Mouse (Mus musculus) liver, embryonic 15.5 days (tissue): ENCODE measurements at regions not wholly inside any gene's neighbourhood (a gene's known extent, or its start where the extent isn't known, plus 50 kb on each side); places are given as distances from the start of the nearest gene placed in this dataset.

Experiments
- ATAC-seq: fragments of 200-750 bp; cut with Nextera tagmentation; 2 replicates; pipeline ENCODE4 v1.8.0; 2017; ENCODE audit warnings: moderate number of reproducible peaks, mild to moderate bottlenecking, moderate library complexity; ENCODE audit not compliant: insufficient read depth
- H3K27ac ChIP-seq: fragments of 300-500 bp; sonication (generic); replicated peaks from 2 replicates; pipeline ENCODE4 v1.5.1; 2015; ENCODE audit warnings: mild to moderate bottlenecking, inconsistent platforms
- H3K27me3 ChIP-seq: fragments of 300-500 bp; sonication (generic); 2 replicates; pipeline ENCODE4 v1.6.1; 2015; ENCODE audit warnings: mild to moderate bottlenecking, inconsistent platforms
- H3K36me3 ChIP-seq: fragments of 300-500 bp; sonication (generic); replicated peaks from 2 replicates; pipeline ENCODE4 v1.6.1; 2015; ENCODE audit warnings: moderate library complexity, mild to moderate bottlenecking, inconsistent platforms
- H3K4me1 ChIP-seq: fragments of 300-500 bp; sonication (generic); replicated peaks from 2 replicates; pipeline ENCODE4 v1.6.1; 2015; ENCODE audit warnings: inconsistent platforms
- H3K4me2 ChIP-seq: fragments of 300-500 bp; sonication (generic); 2 replicates; pipeline ENCODE4 v1.6.1; 2015; ENCODE audit warnings: moderate library complexity, mild to moderate bottlenecking, inconsistent platforms
- H3K4me3 ChIP-seq: fragments of 300-500 bp; sonication (generic); replicated peaks from 2 replicates; pipeline ENCODE4 v1.5.1; 2015; ENCODE audit warnings: mild to moderate bottlenecking, inconsistent platforms
- H3K9ac ChIP-seq: fragments of 300-500 bp; sonication (generic); 2 replicates; pipeline ENCODE4 v1.6.1; 2015; ENCODE audit warnings: moderate library complexity, mild to moderate bottlenecking, inconsistent platforms
- H3K9me3 ChIP-seq: fragments of 300-500 bp; sonication (generic); replicated peaks from 2 replicates; pipeline ENCODE4 v1.6.1; 2016; ENCODE audit warnings: inconsistent platforms
- WGBS: fragments of 180-500 bp; shearing (Covaris S2); methylation state at CpG from one replicate; pipeline ENCODE4 v1.1.7; 2015; ENCODE audit warnings: mixed read lengths; ENCODE audit not compliant: insufficient replicate concordance; 5-methylcytosine and 5-hydroxymethylcytosine counted together

- H3K4me2 ChIP-seq: no peak overlapping the region
- no peaks in the 10 kb centered on the region for H3K9me3 ChIP-seq
- ATAC-seq: no peak
- no peaks in the 10 kb centered on the region for H3K36me3 ChIP-seq
- no peaks in the 10 kb centered on the region for H3K27me3 ChIP-seq
- no peak overlapping the region for H3K4me3 ChIP-seq
- 56% methylated on average over 5 of the region's 5 CpGs for WGBS
- no peaks in the 10 kb centered on the region for H3K4me1 ChIP-seq
- no peak overlapping the region for H3K9ac ChIP-seq
- H3K27ac ChIP-seq: no peak overlapping the region
Observed at GRCm38 (mm10) chr1:164573639-164574038, 115.5 kb upstream of the Atp1b1 start.

DNA sequence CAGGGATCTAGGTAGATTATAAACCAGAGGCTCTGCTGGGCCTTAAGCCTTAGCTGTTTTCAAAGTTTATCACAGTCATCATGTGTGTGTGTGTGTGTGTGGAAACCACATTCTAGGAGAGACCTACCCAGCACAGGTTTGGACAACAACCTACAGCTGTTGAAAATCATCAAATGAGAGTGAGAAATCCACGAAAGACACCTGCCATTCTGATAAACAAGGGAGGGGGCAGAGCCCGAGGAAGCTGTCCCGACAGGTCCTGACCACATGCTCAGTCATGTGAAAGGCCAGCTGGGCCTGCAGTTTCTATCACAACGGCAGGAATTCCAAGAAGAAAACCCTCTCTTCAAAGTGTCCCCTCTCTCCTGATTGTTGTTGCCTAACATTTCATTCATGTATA lies 114.0 kb upstream of the Atp1b1 start:
- Histone ChIP-seq H3K27ac (no peak overlapping the region), H3K36me3 (no peaks in the 10 kb centered on the region), H3K9ac (no peak overlapping the region), H3K4me1 (no peaks in the 10 kb centered on the region), H3K9me3 (no peaks in the 10 kb centered on the region), H3K4me3 (no peak overlapping the region), H3K4me2 (no peak overlapping the region), H3K27me3 (no peaks in the 10 kb centered on the region)
- 26% methylated on average over 4 of the region's 4 CpGs for whole genome bisulfite sequencing
- ATAC-seq: no peak

- Histone ChIP-seq H3K36me3 (no peaks in the 10 kb centered on the region), H3K4me2 (no peak overlapping the region), H3K27ac (no peak overlapping the region), H3K4me3 (no peak overlapping the region), H3K9ac (no peak overlapping the region), H3K4me1 (no peaks in the 10 kb centered on the region), H3K9me3 (no peaks in the 10 kb centered on the region), H3K27me3 (no peaks in the 10 kb centered on the region)
- 54% methylated on average over 5 of the region's 5 CpGs for WGBS
- ATAC-seq: no peak
Observed at GRCm38 (mm10) chr1:164571496-164572078, 113.4 kb upstream of the Atp1b1 start.

DNA sequence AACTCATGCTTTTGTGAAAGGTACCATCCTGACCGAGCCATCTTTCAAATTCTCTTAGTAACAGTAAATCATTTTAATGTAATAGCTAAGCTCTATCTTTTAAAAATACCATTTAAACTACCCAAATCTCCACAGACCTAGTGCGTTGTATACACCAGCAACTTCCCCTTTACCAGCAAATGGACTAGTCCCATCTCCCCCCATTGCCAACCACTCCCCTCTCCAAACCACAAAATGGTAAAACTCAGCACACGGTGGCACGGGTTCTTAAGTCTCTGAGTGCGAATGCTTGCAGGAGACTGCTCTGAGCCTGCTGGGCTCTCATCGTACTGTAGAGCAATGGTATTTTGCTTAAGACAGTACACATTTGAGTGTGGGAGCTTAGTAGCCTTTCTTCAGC lies 106.7 kb upstream of the Atp1b1 start:
- whole genome bisulfite sequencing: 32% methylated on average over 6 of the region's 6 CpGs

DNA sequence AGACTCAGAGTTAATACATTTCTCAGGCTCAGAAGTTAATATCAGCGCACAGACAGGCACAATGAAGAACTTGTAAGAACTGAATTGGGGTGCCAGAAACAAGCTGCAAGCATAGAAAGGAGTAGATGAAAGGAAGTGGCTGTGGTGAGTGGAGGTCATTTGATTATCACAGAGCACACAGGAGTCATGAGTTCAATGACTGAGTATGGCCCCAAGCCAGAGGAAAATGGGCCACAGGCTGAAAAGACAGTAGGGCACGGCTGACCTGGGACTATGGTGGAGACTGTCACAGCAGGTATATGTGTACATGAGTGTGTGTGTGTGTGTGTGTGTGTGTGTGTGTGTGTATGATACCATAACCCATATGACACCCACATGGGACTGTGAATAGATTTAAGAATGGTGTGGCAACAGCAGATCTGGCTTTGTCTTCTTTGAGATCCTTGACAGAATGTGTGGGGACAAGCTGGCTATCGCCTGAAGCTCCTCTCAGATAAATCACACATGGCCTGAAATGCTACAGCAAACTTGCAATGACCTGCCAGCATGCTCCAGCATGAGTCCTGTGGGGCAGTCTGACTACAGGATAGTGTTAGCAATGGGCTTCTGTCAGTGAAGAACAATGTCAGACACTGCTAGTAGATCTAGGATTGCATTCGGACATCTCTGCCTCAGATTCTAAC lies 101.5 kb upstream of the Atp1b1 start:
- no peak overlapping the region for H3K4me2 ChIP-seq
- H3K27me3 ChIP-seq: no peaks in the 10 kb centered on the region
- no peaks in the 10 kb centered on the region for H3K9me3 ChIP-seq
- WGBS: 68% methylated on average over 4 of the region's 4 CpGs
- H3K9ac ChIP-seq: no peak overlapping the region
- no peak overlapping the region for H3K4me3 ChIP-seq
- H3K27ac ChIP-seq: no peak overlapping the region
- H3K4me1 ChIP-seq: no peaks in the 10 kb centered on the region
- ATAC-seq: no peak
- H3K36me3 ChIP-seq: no peaks in the 10 kb centered on the region

More for the DNA sequence above, 106.7 kb upstream of the Atp1b1 start:
- ATAC-seq: no peak
- Histone ChIP-seq H3K27ac (no peak overlapping the region), H3K9ac (no peak overlapping the region), H3K4me2 (no peak overlapping the region), H3K27me3 (no peaks in the 10 kb centered on the region), H3K36me3 (no peaks in the 10 kb centered on the region), H3K9me3 (no peaks in the 10 kb centered on the region), H3K4me3 (no peak overlapping the region), H3K4me1 (no peaks in the 10 kb centered on the region)

DNA sequence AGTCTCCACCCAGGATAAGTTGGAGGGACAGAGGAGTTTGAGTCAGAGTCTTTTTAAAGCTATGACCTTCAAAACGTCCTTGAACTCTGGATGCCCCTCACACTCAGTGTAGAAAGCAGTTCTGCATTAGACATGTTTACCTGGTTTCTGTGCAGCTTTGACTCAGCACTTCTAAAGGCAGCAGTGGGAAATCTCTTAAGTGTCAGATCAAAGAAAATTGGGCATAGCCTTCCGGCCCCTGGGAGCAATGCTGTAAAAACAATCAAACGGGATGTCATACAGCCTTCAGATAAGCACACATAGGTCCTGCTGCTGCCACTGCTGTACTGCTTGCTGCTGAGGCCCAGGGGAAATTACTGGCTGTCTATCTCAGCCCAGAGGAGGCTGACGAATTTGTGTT lies 94.5 kb upstream of the Atp1b1 start:
- Histone ChIP-seq H3K4me1 (no peaks in the 10 kb centered on the region), H3K4me3 (no peak overlapping the region), H3K27ac (no peak overlapping the region), H3K9ac (no peak overlapping the region), H3K9me3 (no peaks in the 10 kb centered on the region), H3K36me3 (no peaks in the 10 kb centered on the region), H3K4me2 (no peak overlapping the region), H3K27me3 (no peaks in the 10 kb centered on the region)
- 36% methylated on average over 4 of the region's 4 CpGs for WGBS
- no peak for ATAC-seq

GRCm38 (mm10) chr1:164551019-164551418 lies 92.9 kb upstream of the Atp1b1 start:
- Histone ChIP-seq H3K27me3 (no peaks in the 10 kb centered on the region), H3K9ac (no peak overlapping the region), H3K4me1 (no peaks in the 10 kb centered on the region), H3K27ac (no peak overlapping the region), H3K36me3 (no peaks in the 10 kb centered on the region), H3K9me3 (no peaks in the 10 kb centered on the region), H3K4me3 (no peak overlapping the region), H3K4me2 (no peak overlapping the region)
- no peak for ATAC-seq
- WGBS: 43% methylated on average over 2 of the region's 2 CpGs

GRCm38 (mm10) chr1:164550596-164550995 lies 92.4 kb upstream of the Atp1b1 start:
- Histone ChIP-seq H3K9me3 (no peaks in the 10 kb centered on the region), H3K4me3 (no peak overlapping the region), H3K4me1 (no peaks in the 10 kb centered on the region), H3K4me2 (no peak overlapping the region), H3K9ac (no peak overlapping the region), H3K36me3 (no peaks in the 10 kb centered on the region), H3K27me3 (no peaks in the 10 kb centered on the region), H3K27ac (no peak overlapping the region)
- no peak for ATAC-seq
- 58% methylated on average over 3 of the region's 3 CpGs for WGBS

DNA sequence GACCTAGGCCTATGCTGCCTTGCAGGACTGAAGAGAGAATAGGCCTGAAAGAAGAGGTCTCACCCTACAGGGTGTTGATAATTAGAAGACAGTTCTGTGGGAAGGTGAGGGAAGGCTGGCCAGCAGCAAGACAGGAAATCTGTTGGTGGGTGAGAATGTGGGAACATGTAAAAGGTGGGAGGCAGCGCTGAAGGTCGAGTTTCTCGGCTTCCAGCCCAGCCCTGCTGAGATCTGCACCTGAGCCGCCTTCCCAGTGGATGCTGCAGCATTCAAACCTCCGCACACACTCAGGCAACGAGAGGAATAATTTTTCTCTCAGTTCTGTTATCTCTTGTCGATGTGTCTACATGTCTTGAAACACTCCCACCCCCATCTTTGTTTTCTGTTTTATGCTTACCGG lies 89.9 kb upstream of the Atp1b1 start:
- H3K9ac ChIP-seq: no peak overlapping the region
- 67% methylated on average over 8 of the region's 8 CpGs for WGBS
- no peak overlapping the region for H3K27ac ChIP-seq
- H3K4me1 ChIP-seq: no peaks in the 10 kb centered on the region
- no peaks in the 10 kb centered on the region for H3K36me3 ChIP-seq
- H3K27me3 ChIP-seq: no peaks in the 10 kb centered on the region
- H3K4me2 ChIP-seq: no peak overlapping the region
- H3K4me3 ChIP-seq: no peak overlapping the region
- no peak for ATAC-seq
- H3K9me3 ChIP-seq: no peaks in the 10 kb centered on the region

DNA sequence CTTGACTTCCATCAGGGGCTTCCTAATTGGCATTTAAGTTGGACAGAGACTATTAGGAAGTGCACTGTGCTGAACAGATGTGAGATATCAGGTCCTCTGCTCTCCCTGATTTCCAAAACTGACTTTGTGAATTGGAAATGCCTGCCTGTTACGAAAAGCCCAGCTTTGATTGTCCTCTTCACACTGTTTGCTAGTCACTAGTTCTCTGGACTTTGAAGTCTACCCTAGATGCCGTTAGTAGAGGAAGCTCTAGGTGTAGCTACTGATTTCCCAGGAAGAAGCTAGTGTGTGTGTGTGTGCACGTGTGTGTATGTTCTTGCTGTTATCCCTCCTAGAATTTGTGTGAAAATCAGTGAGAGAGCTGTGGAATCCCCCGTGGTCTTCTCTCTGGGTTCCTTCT lies 87.7 kb upstream of the Atp1b1 start:
- H3K36me3 ChIP-seq: no peaks in the 10 kb centered on the region
- H3K9ac ChIP-seq: no peak overlapping the region
- ATAC-seq: no peak
- H3K9me3 ChIP-seq: no peaks in the 10 kb centered on the region
- WGBS: 53% methylated on average over 4 of the region's 4 CpGs
- no peaks in the 10 kb centered on the region for H3K4me1 ChIP-seq
- H3K27me3 ChIP-seq: no peaks in the 10 kb centered on the region
- no peak overlapping the region for H3K4me3 ChIP-seq
- H3K4me2 ChIP-seq: no peak overlapping the region
- no peak overlapping the region for H3K27ac ChIP-seq

DNA sequence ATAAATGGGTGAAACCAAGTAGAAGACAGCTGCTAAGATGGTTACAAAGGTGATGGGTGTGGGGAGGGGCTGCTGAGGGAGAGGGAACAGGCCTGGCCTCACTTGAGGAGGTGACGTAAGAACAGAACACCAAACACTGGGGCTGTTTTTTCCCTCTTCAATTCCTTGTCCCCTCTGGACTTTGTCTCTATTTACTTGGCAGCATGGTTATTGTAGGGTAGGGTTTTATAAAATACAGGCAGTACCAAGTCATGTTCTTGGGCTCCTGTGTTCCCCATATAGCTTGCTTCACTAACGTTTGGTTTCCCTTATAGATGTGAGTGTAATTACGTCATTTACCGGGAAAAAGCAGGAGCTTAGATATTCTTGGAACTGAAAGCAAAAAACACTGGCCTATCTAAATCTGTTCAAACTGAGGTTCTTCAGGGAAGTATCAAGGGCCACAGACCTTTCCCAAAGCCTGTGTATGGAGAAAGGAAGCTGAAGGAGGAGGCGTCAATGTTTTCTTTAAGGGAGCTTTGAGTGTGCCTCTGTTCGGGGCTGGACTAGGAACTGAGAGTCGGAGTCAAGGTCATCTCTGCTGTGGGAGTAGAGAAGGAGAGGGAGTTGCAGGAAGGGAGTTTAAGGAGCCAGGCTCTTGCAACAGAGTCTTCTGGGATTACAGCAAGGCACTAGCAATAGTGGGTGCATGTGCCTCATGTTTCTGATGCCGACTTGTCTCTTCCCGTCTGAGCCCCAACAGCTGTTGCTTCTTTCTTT lies 85.1 kb upstream of the Atp1b1 start:
- H3K36me3 ChIP-seq: no peaks in the 10 kb centered on the region
- no peak overlapping the region for H3K9ac ChIP-seq
- no peak for ATAC-seq
- H3K4me3 ChIP-seq: no peak overlapping the region
- H3K4me1 ChIP-seq: no peaks in the 10 kb centered on the region
- no peak overlapping the region for H3K4me2 ChIP-seq
- H3K27me3 ChIP-seq: no peaks in the 10 kb centered on the region
- H3K9me3 ChIP-seq: no peaks in the 10 kb centered on the region
- H3K27ac ChIP-seq: no peak overlapping the region
- WGBS: 67% methylated on average over 9 of the region's 9 CpGs
